Mouse (Mus musculus) hindbrain, embryonic 14.5 days (tissue): ENCODE results near the gene Pla2g2e. TPM values are rescaled to one million over a fixed set of nuclear protein-coding genes. Genes with fewer than 3 reads are reported as not detected.

ENCODE experiments used
- polyA plus RNA-seq: library from polyadenylated mRNA; unstranded; fragments of >200 nt; fragmentation: Nextera tagmentation; extraction: Ambion mirVana; gene quantifications from 2 replicates; pipeline ENCODE4 v1.2.1, GENCODE M21; 2014

Pla2g2e gene
- polyA plus RNA-seq, 1 experiment from 2014 or later: not detected

Other genes with a start within 250 kb of the Pla2g2e start
- gene Vwa5b1, start 242.1 kb upstream of the Pla2g2e start, polyA plus RNA-seq: 1.2 and 2.0 TPM in 2 replicates
- gene Pla2g2c, start 153.2 kb upstream of the Pla2g2e start, polyA plus RNA-seq: 0.21 and 0.55 TPM in 2 replicates
- 4.6 and 5.5 TPM in 2 replicates for gene Ubxn10, start 140.8 kb upstream of the Pla2g2e start, polyA plus RNA-seq
- not detected in 2 replicates for gene Pla2g2f, start 120.3 kb upstream of the Pla2g2e start, polyA plus RNA-seq
- gene Pla2g2d, start 102.2 kb upstream of the Pla2g2e start, polyA plus RNA-seq: 0.62 and 0.74 TPM in 2 replicates
- gene Pla2g5, start 14.5 kb upstream of the Pla2g2e start, polyA plus RNA-seq: 0.29 TPM in 2 replicates
- gene Gm13030, start 4.0 kb upstream of the Pla2g2e start, polyA plus RNA-seq: not detected in 2 replicates
- 2.8 and 3.3 TPM in 2 replicates for gene Otud3, start 36.0 kb downstream of the Pla2g2e start, polyA plus RNA-seq
- not detected in 2 replicates for gene Rnf186, start 89.2 kb downstream of the Pla2g2e start, polyA plus RNA-seq
- gene Tmco4, start 94.9 kb downstream of the Pla2g2e start, polyA plus RNA-seq: 0.63 and 1.3 TPM in 2 replicates
- 0.58 and 0.65 TPM in 2 replicates for gene Htr6, start 197.6 kb downstream of the Pla2g2e start, polyA plus RNA-seq
- 47.8 and 47.9 TPM in 2 replicates for gene Nbl1, start 215.1 kb downstream of the Pla2g2e start, polyA plus RNA-seq